Mouse (Mus musculus): Measurements from ENCODE around the gene Arfip1.

Arfip1 gene

DNA sequence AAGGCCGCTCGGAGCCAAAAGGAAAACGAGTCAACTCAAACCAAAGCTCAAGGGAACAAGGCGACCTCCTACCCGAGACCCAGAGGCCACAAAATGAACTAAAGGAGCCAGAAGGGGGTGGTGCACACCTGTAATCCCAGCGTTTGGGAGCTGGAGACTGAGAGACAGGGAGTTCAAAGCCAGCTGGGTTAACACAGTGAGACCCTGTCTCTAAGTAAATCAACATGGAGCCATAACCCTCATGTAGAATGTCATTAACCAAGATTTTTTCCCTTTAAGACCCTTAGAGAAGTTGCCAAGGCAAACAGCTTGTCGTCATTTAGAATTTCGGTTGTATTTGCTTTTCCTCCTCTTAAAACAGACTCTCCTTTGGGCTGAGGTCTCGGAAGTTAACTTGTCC is 133.4 kb downstream of the Arfip1 start:
- no peak for DNase-seq

GRCm38 (mm10) chr3:84447803-84448202 is 134.6 kb downstream of the Arfip1 start:
- no peak for DNase-seq

Data from cerebellum, adult 9-10 months (tissue).